Mouse (Mus musculus) embryonic facial prominence, embryonic 10.5 days (tissue): ENCODE measurements around the gene Ttc33. TPM values are rescaled to one million over a fixed set of nuclear protein-coding genes. Genes with fewer than 3 reads are reported as not detected.

Experiments
- DNase-seq: peaks from one replicate; pipeline ENCODE4 v3.0.0-alpha.2; 2017; ENCODE audit warnings: low spot score
- H3K27ac ChIP-seq: fragments of 300-500 bp; sonication (generic); replicated peaks from 2 replicates; pipeline ENCODE4 v1.5.1; 2016; ENCODE audit warnings: mild to moderate bottlenecking
- H3K27me3 ChIP-seq: fragments of 300-500 bp; sonication (generic); replicated peaks from 2 replicates; pipeline ENCODE4 v1.6.1; 2016; ENCODE audit warnings: low read depth, mild to moderate bottlenecking; ENCODE audit not compliant: poor library complexity, severe bottlenecking
- H3K36me3 ChIP-seq: fragments of 300-500 bp; sonication (generic); replicated peaks from 2 replicates; pipeline ENCODE4 v1.6.1; 2016; ENCODE audit warnings: mild to moderate bottlenecking, moderate library complexity
- H3K4me1 ChIP-seq: fragments of 300-500 bp; sonication (generic); 2 replicates; pipeline ENCODE4 v1.6.1; 2016
- H3K4me3 ChIP-seq: fragments of 300-500 bp; sonication (generic); 2 replicates; pipeline ENCODE4 v1.5.1; 2016; ENCODE audit warnings: mild to moderate bottlenecking, moderate library complexity
- H3K9me3 ChIP-seq: fragments of 300-500 bp; sonication (generic); 2 replicates; pipeline ENCODE4 v1.6.1; 2016; ENCODE audit warnings: mild to moderate bottlenecking
- WGBS: fragments of 180-500 bp; shearing (Covaris S2); methylation state at CpG from one replicate; pipeline ENCODE4 v1.1.7; 2016; 5-methylcytosine and 5-hydroxymethylcytosine counted together
- polyA plus RNA-seq: library from polyadenylated mRNA; unstranded; fragments of >200 nt; fragmentation: Nextera tagmentation; extraction: Ambion mirVana; gene quantifications from 2 replicates; pipeline ENCODE4 v1.2.1, GENCODE M21; 2016

Gene Ttc33
- polyA plus RNA-seq, 1 experiment from 2014 or later = 35.7 TPM

DNA sequence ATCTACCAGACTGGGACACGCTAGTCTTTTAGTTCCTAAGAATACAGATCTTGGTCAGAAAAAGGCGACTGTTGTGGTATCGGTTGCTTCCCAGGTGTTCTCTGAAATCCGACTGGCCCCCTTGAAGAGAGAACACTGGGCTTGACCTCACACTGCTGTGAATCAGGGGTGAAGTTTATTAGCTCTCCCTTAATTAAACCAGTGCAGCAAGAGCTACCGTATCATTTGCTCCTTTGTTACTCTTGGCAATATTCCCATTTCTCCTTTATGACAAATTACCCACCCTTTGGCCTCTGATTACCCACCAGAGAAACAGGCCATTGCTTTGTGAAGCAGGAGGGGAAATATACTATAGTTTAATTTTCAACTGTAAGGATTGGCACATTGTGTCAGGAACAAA is 74.9 kb downstream of the Ttc33 start:
- no peaks in the 10 kb centered on the region for H3K9me3 ChIP-seq
- no peaks in the 10 kb centered on the region for H3K4me1 ChIP-seq
- 74% methylated on average over 5 of the region's 5 CpGs for WGBS
- H3K27me3 ChIP-seq = no peaks in the 10 kb centered on the region
- H3K4me3 ChIP-seq = no peak overlapping the region
- H3K27ac ChIP-seq = no peak overlapping the region
- no peak for DNase-seq
- no peaks in the 10 kb centered on the region for H3K36me3 ChIP-seq

DNA sequence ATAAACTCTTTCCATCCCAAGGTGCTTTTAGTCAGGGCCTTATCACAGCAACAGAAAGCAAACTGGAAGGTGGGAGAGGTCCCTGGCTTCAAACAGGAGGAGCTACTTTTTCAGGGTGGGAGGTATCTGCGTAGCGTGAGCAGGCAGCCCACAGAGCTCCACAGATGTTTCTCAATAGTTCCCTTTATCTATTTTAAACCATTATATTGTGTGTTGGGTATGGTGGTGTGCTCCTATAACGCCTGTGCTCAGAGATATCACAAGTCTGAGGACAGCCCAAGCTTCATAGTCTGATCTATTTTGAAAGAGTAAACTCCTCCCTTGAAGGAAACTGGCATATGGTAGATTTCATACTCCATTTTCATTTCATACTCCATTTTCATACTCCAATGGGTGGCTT is 75.7 kb downstream of the Ttc33 start:
- Histone ChIP-seq H3K9me3 (no peaks in the 10 kb centered on the region), H3K27me3 (no peaks in the 10 kb centered on the region), H3K4me1 (no peaks in the 10 kb centered on the region), H3K4me3 (no peak overlapping the region), H3K27ac (no peak overlapping the region), H3K36me3 (no peaks in the 10 kb centered on the region)
- no peak for DNase-seq
- 90% methylated on average over 3 of the region's 3 CpGs for WGBS

- no peaks in the 10 kb centered on the region for H3K9me3 ChIP-seq
- no peaks in the 10 kb centered on the region for H3K27me3 ChIP-seq
- WGBS = 91% methylated on average over 13 of the region's 13 CpGs
- no peak overlapping the region for H3K4me3 ChIP-seq
- DNase-seq = no peak
- H3K27ac ChIP-seq = no peak overlapping the region
- H3K4me1 ChIP-seq = no peaks in the 10 kb centered on the region
- H3K36me3 ChIP-seq = no peaks in the 10 kb centered on the region
Observed at GRCm38 (mm10) chr15:5262095-5262667, 76.9 kb downstream of the Ttc33 start.

- Histone ChIP-seq H3K27ac (no peak overlapping the region), H3K4me1 (no peaks in the 10 kb centered on the region), H3K9me3 (no peaks in the 10 kb centered on the region), H3K36me3 (no peaks in the 10 kb centered on the region), H3K4me3 (no peak overlapping the region), H3K27me3 (no peaks in the 10 kb centered on the region)
- DNase-seq = no peak
- WGBS = 88% methylated on average over 10 of the region's 10 CpGs
Observed at GRCm38 (mm10) chr15:5262874-5263504, 77.7 kb downstream of the Ttc33 start.

DNA sequence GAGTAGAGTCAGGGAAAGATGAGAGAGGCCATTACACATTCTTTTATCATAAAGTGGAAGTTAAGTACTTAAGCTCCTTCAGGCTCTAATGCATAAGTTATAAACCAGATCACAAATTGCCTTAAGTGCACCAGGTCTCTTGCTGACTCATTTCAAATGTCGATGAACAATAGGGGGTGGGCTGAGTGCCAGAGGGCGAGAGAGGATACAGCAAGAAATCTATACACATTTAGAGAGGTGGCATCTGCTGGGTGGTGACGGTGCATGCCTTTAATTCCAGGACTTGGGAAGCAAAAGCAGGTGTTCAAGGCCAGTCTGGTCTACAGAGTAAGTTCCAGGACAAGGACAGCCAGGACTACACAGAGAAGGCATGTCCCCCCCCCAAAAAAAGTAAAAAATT is 80.8 kb downstream of the Ttc33 start:
- H3K27ac ChIP-seq = no peak overlapping the region
- no peaks in the 10 kb centered on the region for H3K9me3 ChIP-seq
- 85% methylated on average over 3 of the region's 3 CpGs for WGBS
- DNase-seq = no peak
- no peak overlapping the region for H3K4me3 ChIP-seq
- no peaks in the 10 kb centered on the region for H3K4me1 ChIP-seq
- no peaks in the 10 kb centered on the region for H3K36me3 ChIP-seq
- no peaks in the 10 kb centered on the region for H3K27me3 ChIP-seq

Other genes with a start within 250 kb of the Ttc33 start
- gene C7, start 121.8 kb upstream of the Ttc33 start, polyA plus RNA-seq = 0.08 and 0.09 TPM in 2 replicates
- 0.52 and 0.95 TPM in 2 replicates for gene Card6, start 77.0 kb upstream of the Ttc33 start, polyA plus RNA-seq
- gene Rpl37, start 68.9 kb upstream of the Ttc33 start, polyA plus RNA-seq = 494 and 521 TPM in 2 replicates
- 15.2 and 16.0 TPM in 2 replicates for gene Prkaa1, start 41.7 kb upstream of the Ttc33 start, polyA plus RNA-seq
- 1.00 and 1.0 TPM in 2 replicates for gene Ptger4, start 58.7 kb downstream of the Ttc33 start, polyA plus RNA-seq